Mouse (Mus musculus): Measurements from ENCODE around the gene Fat2. TPM values are rescaled to one million over a fixed set of nuclear protein-coding genes. Genes with fewer than 3 reads are reported as not detected.

The Fat2 gene
- total RNA-seq, 1 experiment: 0.71 TPM

GRCm38 (mm10) chr11:55221306-55221705 lies 115.1 kb downstream of the Fat2 start:
- Histone ChIP-seq H3K36me3 (ENCODE audit: control insufficient read depth, insufficient read depth, low read length, poor library complexity, severe bottlenecking) (peaks cover 6% of the 10 kb centered on the region; the same call in 1 of the 2 replicates), H3K4me1 (ENCODE audit: control insufficient read depth in 2 of 2, insufficient read depth in 2 of 2, low read length in 2 of 2, poor library complexity in 1 of 2) (no peaks in the 10 kb centered on the region), H3K4me3 (ENCODE audit: insufficient read depth in 1 of 2, low read depth in 1 of 2, low read length in 2 of 2, poor library complexity in 1 of 2, severe bottlenecking in 1 of 2) (no peak overlapping the region), H3K9ac (ENCODE audit: insufficient read depth, low read depth, low read length, poor library complexity, severe bottlenecking) (no peak overlapping the region), H3K27ac (ENCODE audit: insufficient read depth, low read depth, low read length, poor library complexity, severe bottlenecking) (no peak overlapping the region), H3K9me3 (ENCODE audit: control insufficient read depth, insufficient read depth, low read depth, low read length) (no peaks in the 10 kb centered on the region)
- DNase-seq (ENCODE audit: low read depth, low spot score): no peak
- in situ Hi-C loops (cut with MboI; ENCODE audit: low sequenced_read_pairs in 2 of 2, unreplicated experiment in 2 of 2): no loop called here
- no peak for TF ChIP-seq ZC3H11A (IDR thresholded peaks at IDR 0.05; ENCODE audit: borderline replicate concordance, low read depth, low read length)
- TF ChIP-seq CHD2 (IDR thresholded peaks at IDR 0.05; ENCODE audit: low read depth, low read length): no peak
- no peak for TF ChIP-seq HCFC1 (IDR thresholded peaks at IDR 0.05; ENCODE audit: borderline replicate concordance, insufficient read depth, low read length)
- TF ChIP-seq MAFK (IDR thresholded peaks at IDR 0.05; ENCODE audit: insufficient read depth, low read depth, low read length): no peak

DNA sequence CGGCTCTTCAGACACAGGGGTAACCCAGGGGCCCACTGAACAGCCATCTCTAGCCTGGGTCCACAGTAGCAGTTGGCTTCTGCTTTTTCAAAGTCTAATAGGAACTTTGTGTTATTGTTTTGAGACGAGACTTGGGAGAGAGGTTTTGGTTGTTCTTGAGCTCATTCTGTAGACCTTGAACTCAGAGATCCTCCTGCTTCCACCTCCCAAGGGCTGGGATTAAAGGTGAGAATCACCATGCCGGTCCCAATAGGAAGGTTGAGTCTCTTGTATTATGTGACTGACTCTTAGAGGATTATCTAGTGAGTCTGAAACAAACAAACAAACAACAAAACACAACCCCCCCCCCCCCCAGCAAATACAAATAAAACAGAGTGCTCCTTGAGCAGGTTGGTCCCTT lies 117.9 kb downstream of the Fat2 start:
- peaks cover 1% of the 10 kb centered on the region; the same call in 1 of the 2 replicates for H3K36me3 ChIP-seq (ENCODE audit: control insufficient read depth, insufficient read depth, low read length, poor library complexity, severe bottlenecking)
- H3K4me1 ChIP-seq (ENCODE audit: control insufficient read depth in 2 of 2, insufficient read depth in 2 of 2, low read length in 2 of 2, poor library complexity in 1 of 2): no peaks in the 10 kb centered on the region
- H3K9me3 ChIP-seq (ENCODE audit: control insufficient read depth, insufficient read depth, low read depth, low read length): no peaks in the 10 kb centered on the region
- no peak for DNase-seq (ENCODE audit: low read depth, low spot score)
- no peak for TF ChIP-seq CHD2 (IDR thresholded peaks at IDR 0.05; ENCODE audit: low read depth, low read length)
- no peak for TF ChIP-seq ZNF384 (IDR thresholded peaks at IDR 0.05; ENCODE audit: low read depth, low read length)
- TF ChIP-seq MAFK (IDR thresholded peaks at IDR 0.05; ENCODE audit: insufficient read depth, low read depth, low read length): no peak
- TF ChIP-seq HCFC1 (IDR thresholded peaks at IDR 0.05; ENCODE audit: borderline replicate concordance, insufficient read depth, low read length): no peak
- TF ChIP-seq ZC3H11A (IDR thresholded peaks at IDR 0.05; ENCODE audit: borderline replicate concordance, low read depth, low read length): no peak
- in situ Hi-C loops (cut with MboI; ENCODE audit: low sequenced_read_pairs in 2 of 2, unreplicated experiment in 2 of 2): no loop called here
- no peak overlapping the region for H3K4me3 ChIP-seq (ENCODE audit: insufficient read depth in 1 of 2, low read depth in 1 of 2, low read length in 2 of 2, poor library complexity in 1 of 2, severe bottlenecking in 1 of 2)
- no peak overlapping the region for H3K27ac ChIP-seq (ENCODE audit: insufficient read depth, low read depth, low read length, poor library complexity, severe bottlenecking)
- no peak overlapping the region for H3K9ac ChIP-seq (ENCODE audit: insufficient read depth, low read depth, low read length, poor library complexity, severe bottlenecking)

DNA sequence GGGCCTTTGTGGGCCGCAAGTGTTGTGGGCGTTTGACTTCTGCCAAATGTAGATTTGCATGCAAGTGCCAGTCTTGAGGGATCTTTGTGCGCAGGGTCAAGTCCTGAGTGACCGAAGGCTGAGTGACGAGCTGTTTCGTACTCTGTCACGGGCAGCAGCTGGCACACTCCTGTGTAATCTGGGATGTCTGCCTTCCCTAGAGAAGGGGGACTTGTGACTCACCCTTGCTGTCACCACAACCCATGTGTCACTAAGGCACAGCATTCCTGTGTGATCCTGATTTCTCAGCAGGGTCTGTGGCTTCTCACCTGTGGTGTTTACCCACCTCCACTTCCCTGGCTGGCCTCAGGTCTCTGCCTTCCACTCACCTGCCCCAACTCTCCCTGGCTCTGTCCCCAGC lies 118.5 kb downstream of the Fat2 start:
- in situ Hi-C loops (cut with MboI; ENCODE audit: low sequenced_read_pairs in 2 of 2, unreplicated experiment in 2 of 2): no loop called here
- Histone ChIP-seq H3K9ac (ENCODE audit: insufficient read depth, low read depth, low read length, poor library complexity, severe bottlenecking) (no peak overlapping the region), H3K4me1 (ENCODE audit: control insufficient read depth in 2 of 2, insufficient read depth in 2 of 2, low read length in 2 of 2, poor library complexity in 1 of 2) (no peaks in the 10 kb centered on the region), H3K36me3 (ENCODE audit: control insufficient read depth, insufficient read depth, low read length, poor library complexity, severe bottlenecking) (no peaks in the 10 kb centered on the region; the same call in 1 of the 2 replicates), H3K4me3 (ENCODE audit: insufficient read depth in 1 of 2, low read depth in 1 of 2, low read length in 2 of 2, poor library complexity in 1 of 2, severe bottlenecking in 1 of 2) (no peak overlapping the region), H3K27ac (ENCODE audit: insufficient read depth, low read depth, low read length, poor library complexity, severe bottlenecking) (no peak overlapping the region), H3K9me3 (ENCODE audit: control insufficient read depth, insufficient read depth, low read depth, low read length) (no peaks in the 10 kb centered on the region)
- no peak for DNase-seq (ENCODE audit: low read depth, low spot score)
- TF ChIP-seq HCFC1 (IDR thresholded peaks at IDR 0.05; ENCODE audit: borderline replicate concordance, insufficient read depth, low read length) (no peak), ZNF384 (IDR thresholded peaks at IDR 0.05; ENCODE audit: low read depth, low read length) (no peak), MAFK (IDR thresholded peaks at IDR 0.05; ENCODE audit: insufficient read depth, low read depth, low read length) (no peak), ZC3H11A (IDR thresholded peaks at IDR 0.05; ENCODE audit: borderline replicate concordance, low read depth, low read length) (no peak), CHD2 (IDR thresholded peaks at IDR 0.05; ENCODE audit: low read depth, low read length) (no peak)

DNA sequence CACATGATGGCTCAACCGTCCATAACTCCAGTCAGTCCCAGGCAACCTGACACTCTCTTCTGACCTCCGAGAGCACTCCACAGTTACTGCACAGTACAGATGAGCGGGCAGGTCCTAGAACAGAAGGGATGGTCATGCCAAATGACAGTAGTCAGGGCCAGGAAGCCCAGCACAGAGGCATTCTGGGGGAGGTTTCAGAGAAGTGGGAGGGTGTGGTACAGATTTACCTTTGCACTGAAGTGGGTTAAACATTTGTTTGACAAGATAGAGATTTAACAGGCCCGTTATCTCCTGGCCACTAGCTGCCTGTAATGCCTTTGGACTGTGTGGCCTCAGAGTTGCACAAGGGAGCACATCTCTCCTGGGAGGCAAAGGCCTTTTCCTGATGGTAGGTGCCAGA lies 118.9 kb downstream of the Fat2 start:
- H3K9me3 ChIP-seq (ENCODE audit: control insufficient read depth, insufficient read depth, low read depth, low read length): no peaks in the 10 kb centered on the region
- H3K4me3 ChIP-seq (ENCODE audit: insufficient read depth in 1 of 2, low read depth in 1 of 2, low read length in 2 of 2, poor library complexity in 1 of 2, severe bottlenecking in 1 of 2): no peak overlapping the region
- H3K27ac ChIP-seq (ENCODE audit: insufficient read depth, low read depth, low read length, poor library complexity, severe bottlenecking): no peak overlapping the region
- no peaks in the 10 kb centered on the region; the same call in 1 of the 2 replicates for H3K36me3 ChIP-seq (ENCODE audit: control insufficient read depth, insufficient read depth, low read length, poor library complexity, severe bottlenecking)
- no peak for DNase-seq (ENCODE audit: low read depth, low spot score)
- in situ Hi-C loops (cut with MboI; ENCODE audit: low sequenced_read_pairs in 2 of 2, unreplicated experiment in 2 of 2): no loop called here
- no peak overlapping the region for H3K9ac ChIP-seq (ENCODE audit: insufficient read depth, low read depth, low read length, poor library complexity, severe bottlenecking)
- H3K4me1 ChIP-seq (ENCODE audit: control insufficient read depth in 2 of 2, insufficient read depth in 2 of 2, low read length in 2 of 2, poor library complexity in 1 of 2): no peaks in the 10 kb centered on the region
- TF ChIP-seq CHD2 (IDR thresholded peaks at IDR 0.05; ENCODE audit: low read depth, low read length) (no peak), ZC3H11A (IDR thresholded peaks at IDR 0.05; ENCODE audit: borderline replicate concordance, low read depth, low read length) (no peak), HCFC1 (IDR thresholded peaks at IDR 0.05; ENCODE audit: borderline replicate concordance, insufficient read depth, low read length) (no peak), MAFK (IDR thresholded peaks at IDR 0.05; ENCODE audit: insufficient read depth, low read depth, low read length) (no peak), ZNF384 (IDR thresholded peaks at IDR 0.05; ENCODE audit: low read depth, low read length) (no peak)

- Histone ChIP-seq H3K36me3 (ENCODE audit: control insufficient read depth, insufficient read depth, low read length, poor library complexity, severe bottlenecking) (no peaks in the 10 kb centered on the region; the same call in 1 of the 2 replicates), H3K4me3 (ENCODE audit: insufficient read depth in 1 of 2, low read depth in 1 of 2, low read length in 2 of 2, poor library complexity in 1 of 2, severe bottlenecking in 1 of 2) (no peak overlapping the region), H3K9ac (ENCODE audit: insufficient read depth, low read depth, low read length, poor library complexity, severe bottlenecking) (no peak overlapping the region), H3K4me1 (ENCODE audit: control insufficient read depth in 2 of 2, insufficient read depth in 2 of 2, low read length in 2 of 2, poor library complexity in 1 of 2) (no peaks in the 10 kb centered on the region), H3K27ac (ENCODE audit: insufficient read depth, low read depth, low read length, poor library complexity, severe bottlenecking) (no peak overlapping the region), H3K9me3 (ENCODE audit: control insufficient read depth, insufficient read depth, low read depth, low read length) (no peaks in the 10 kb centered on the region)
- in situ Hi-C loops (cut with MboI; ENCODE audit: low sequenced_read_pairs in 2 of 2, unreplicated experiment in 2 of 2): no loop called here
- TF ChIP-seq CHD2 (IDR thresholded peaks at IDR 0.05; ENCODE audit: low read depth, low read length) (no peak), ZC3H11A (IDR thresholded peaks at IDR 0.05; ENCODE audit: borderline replicate concordance, low read depth, low read length) (no peak), HCFC1 (IDR thresholded peaks at IDR 0.05; ENCODE audit: borderline replicate concordance, insufficient read depth, low read length) (no peak), ZNF384 (IDR thresholded peaks at IDR 0.05; ENCODE audit: low read depth, low read length) (no peak), MAFK (IDR thresholded peaks at IDR 0.05; ENCODE audit: insufficient read depth, low read depth, low read length) (no peak)
- DNase-seq (ENCODE audit: low read depth, low spot score): no peak
Observed at GRCm38 (mm10) chr11:55216830-55217229, 119.5 kb downstream of the Fat2 start.

Measured in ES-E14 (cell line).